Mouse (Mus musculus): ENCODE measurements at regions not wholly inside any gene's neighbourhood (a gene's known extent, or its start where the extent isn't known, plus 50 kb on each side); places are given as distances from the start of the nearest gene placed in this dataset.
A peak's percentile ranks its signal among the peaks of the same experiment; 100 is the strongest.

GRCm38 (mm10) chr12:26068685-26069008 is 346.4 kb downstream of the Rnf144a start:
- no peak for DNase-seq (ENCODE audit: low spot score)

DNA sequence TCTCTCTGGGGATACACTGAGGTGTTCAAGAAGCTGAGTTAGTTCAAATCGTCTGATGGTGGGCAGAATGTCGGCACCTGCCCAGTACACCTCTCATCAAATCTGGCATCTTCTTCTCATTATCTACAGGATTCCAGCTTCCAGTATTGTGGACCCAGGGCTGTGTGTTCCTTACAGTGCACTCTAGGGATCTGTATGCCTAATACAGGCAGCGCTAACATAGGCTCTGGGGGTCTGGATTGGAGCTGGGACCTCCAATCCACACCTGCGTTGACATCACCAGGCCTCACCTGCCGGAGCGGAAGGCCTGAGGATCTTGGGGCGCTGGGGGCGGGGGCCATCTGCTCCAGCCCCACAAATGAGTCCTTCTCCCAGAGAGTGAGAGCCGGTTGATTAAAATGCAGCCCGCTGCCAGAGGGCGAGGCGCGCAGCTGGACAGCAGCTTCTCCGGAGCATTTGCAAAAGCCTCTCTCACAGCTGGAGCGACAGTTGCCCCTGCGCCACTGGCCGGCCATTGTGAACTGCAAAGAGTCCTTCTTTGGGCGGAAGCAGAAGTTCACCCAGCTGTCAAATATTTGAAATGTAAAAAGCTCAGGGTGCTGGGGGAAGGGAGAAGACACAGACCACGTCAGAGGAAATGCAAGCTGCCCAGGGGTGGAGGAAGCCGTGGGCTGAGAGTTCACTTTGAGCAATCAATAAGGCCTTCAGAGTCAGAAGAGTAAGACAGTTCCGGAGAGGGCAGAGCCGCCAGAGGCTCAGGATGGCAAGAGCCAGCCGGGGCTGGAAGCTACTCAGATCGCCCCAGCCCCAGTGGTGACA is 347.0 kb downstream of the Rnf144a start:
- DNase-seq (ENCODE audit: low spot score) = peak; percentile 51

- DNase-seq (ENCODE audit: low spot score) = no peak
Measured at GRCm38 (mm10) chr12:26060378-26060777, 354.7 kb downstream of the Rnf144a start.

DNA sequence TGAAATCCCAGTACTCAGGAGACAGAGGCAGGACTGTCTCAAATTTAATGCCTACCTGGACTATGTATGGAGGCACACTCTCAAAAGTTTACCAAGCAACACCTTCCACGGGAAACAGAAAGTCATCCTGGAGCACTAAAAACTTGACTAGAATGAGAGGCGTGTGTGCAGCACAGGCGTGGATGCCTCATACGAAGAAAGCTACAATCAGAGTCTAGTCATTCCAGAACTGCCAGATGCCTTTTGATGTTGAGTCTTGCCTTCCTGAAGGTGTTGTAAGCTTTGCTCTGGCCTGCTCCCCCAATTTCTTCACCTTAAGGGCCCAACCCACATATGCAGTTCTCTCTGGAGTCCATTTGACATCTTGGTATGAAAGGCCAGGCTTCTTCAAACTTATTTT is 356.0 kb downstream of the Rnf144a start:
- DNase-seq (ENCODE audit: low spot score) = no peak

DNA sequence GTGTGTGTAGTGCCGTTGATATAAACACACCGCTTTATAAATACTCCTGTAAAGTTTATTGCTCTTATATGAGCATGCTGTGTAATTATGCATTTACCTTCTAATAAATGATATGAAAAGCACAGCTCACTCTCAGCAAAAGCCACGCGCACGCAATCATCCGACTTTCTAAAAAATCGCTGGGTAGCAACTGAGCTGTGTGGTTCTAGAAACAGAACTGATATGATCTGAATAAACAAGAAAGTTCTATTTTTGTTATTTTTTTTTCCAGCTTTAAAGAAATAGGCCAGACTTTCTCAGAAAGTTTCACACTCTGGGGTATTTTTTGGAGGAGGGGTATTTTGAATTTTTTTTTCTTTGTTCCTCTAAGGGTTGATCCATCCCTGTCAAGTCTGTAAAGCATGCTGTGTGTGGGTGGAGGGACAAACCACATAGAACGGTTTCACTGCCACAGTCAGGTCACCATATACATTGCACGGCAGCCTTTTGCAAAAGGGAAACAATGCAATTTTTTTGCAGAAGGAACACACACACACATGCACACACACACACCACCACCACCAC is 357.5 kb downstream of the Rnf144a start:
- peak; percentile 1 for DNase-seq (ENCODE audit: low spot score)

GRCm38 (mm10) chr12:26046991-26047390 is 368.1 kb downstream of the Rnf144a start:
- DNase-seq (ENCODE audit: low spot score) = no peak

DNA sequence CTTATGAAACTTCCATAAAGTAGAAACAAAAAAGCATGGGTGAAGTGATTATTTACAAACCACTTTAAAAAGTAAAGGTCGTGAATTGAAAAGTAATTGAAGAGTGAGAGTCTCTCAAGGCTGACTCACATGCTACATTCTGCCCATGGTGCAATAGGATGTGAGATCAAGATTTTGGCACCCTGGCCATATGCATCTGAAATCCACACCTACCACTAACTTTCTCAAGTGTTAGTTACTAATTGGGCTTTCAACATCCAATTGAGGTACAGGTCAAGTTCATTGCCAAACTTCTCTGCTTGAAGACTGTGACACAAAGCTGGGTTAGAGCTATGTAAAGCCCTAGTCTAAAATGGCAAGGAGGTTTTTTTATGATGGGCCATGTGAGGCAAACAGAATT is 369.7 kb downstream of the Rnf144a start:
- DNase-seq (ENCODE audit: low spot score) = peak; percentile 29

DNA sequence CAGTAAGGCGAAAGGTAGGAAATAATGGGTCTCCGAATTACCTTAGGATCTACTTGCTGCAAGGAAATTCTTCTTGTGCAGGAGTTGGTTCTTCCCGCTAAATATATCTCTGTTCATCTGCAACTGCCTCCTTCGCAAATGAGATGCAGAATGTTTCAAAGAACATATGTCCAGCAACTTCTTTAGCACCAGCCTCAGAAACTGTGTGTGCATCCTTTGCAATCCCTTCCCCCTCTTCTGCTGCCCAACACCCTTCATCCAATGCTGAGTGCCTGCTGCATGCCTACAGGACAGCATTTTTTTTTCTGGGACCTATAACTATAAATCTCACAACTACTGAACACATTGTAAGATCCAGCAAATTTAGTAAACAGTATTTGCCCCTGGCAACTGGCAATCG is 402.1 kb downstream of the Rnf144a start:
- DNase-seq (ENCODE audit: low spot score) = no peak

DNA sequence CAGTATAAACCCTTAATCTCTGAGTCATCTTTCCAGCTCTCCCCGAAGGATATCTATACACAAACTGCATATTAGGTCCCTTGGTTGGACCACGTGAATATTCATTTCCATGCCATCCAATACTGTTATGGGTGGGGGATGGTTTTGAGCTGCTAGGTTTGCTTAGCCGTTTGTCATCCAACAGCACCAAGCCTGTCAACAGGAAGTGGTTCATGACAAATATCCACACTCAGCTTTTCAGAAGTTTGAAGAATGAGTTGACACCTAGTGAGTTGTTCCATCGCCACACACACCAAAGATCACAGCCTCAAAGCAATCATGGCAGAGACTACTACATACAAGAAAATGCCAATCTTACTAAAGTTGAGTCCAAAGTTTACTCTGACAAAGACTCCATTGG is 421.0 kb downstream of the Rnf144a start:
- DNase-seq (ENCODE audit: low spot score) = no peak

GRCm38 (mm10) chr12:25991801-25992525 is 423.1 kb downstream of the Rnf144a start:
- no peak for DNase-seq (ENCODE audit: low spot score)

DNA sequence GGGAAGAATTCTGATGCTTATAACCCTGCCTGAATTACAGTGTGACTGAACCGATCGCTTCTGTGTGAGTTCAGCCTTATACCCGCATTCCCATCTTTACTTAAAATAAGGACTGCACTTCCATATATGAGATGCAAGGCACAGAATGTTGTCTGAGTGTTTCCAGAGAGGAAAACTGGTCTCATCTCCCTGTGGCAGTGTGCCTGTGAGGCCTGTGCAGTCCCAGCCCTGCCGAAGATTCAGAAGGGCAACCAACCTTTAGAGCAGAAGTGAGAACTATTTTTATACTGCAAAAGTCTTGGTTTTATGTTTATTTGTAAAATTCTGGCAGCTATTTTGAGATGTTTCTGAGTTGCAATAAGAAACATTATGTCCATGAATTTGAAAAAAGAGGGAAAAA is 432.5 kb downstream of the Rnf144a start:
- DNase-seq (ENCODE audit: low spot score) = no peak

GRCm38 (mm10) chr12:25978335-25978734 is 436.7 kb downstream of the Rnf144a start:
- DNase-seq (ENCODE audit: low spot score) = no peak

- peak; percentile 20 for DNase-seq (ENCODE audit: low spot score)
Measured at GRCm38 (mm10) chr12:25958584-25958983, 456.5 kb downstream of the Rnf144a start.

- no peak for DNase-seq (ENCODE audit: low spot score)
Measured at GRCm38 (mm10) chr12:25957547-25957946, 457.5 kb downstream of the Rnf144a start.

GRCm38 (mm10) chr12:25947107-25947506 is 467.9 kb downstream of the Rnf144a start:
- DNase-seq (ENCODE audit: low spot score) = no peak

DNA sequence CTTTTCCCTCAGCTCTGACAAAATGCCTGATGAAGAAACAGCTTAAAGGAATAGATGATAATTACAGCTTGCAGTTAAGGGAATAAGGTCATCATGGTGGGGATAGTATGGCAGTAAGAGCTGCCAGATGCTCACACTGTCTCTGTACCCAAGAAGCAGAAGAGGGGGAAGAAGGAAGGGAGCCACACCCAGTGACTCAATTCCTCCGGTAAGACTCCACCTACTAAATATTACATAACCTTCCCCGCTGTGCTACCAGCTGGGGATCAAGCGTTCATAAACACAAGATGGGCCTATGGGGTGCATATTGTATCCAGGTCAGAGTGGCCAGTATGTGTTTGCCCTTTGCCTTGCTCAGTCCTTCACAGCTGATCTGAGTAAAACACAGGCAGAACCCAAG is 468.9 kb downstream of the Rnf144a start:
- DNase-seq (ENCODE audit: low spot score) = no peak

GRCm38 (mm10) chr12:25938856-25939255 is 476.2 kb downstream of the Rnf144a start:
- DNase-seq (ENCODE audit: low spot score) = no peak

- DNase-seq (ENCODE audit: low spot score) = no peak
Measured at GRCm38 (mm10) chr12:25934946-25935345, 480.1 kb downstream of the Rnf144a start.

DNA sequence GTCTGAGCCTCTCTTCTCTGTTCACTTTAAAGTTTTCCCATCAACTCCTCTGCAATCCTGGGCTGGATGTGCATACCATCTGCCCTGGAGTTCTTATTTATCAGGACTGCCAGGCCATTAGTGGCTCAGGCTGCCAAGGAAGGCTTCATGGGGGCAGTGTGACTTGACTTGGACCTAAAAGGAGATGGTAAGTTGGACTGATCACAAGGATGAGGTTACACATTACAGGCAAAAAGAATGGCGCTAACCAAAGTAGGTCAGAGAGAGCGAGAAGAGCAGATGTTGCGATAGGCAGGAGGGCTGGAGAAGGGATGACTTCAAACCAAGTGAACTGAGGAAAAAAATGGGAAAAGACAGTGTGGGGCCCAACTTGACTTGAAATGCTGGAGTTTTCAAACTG is 480.5 kb downstream of the Rnf144a start:
- DNase-seq (ENCODE audit: low spot score) = no peak

GRCm38 (mm10) chr12:25926367-25926766 is 488.7 kb downstream of the Rnf144a start:
- no peak for DNase-seq (ENCODE audit: low spot score)

- DNase-seq (ENCODE audit: low spot score) = no peak
Measured at GRCm38 (mm10) chr12:25924526-25924925, 490.5 kb downstream of the Rnf144a start.

- DNase-seq (ENCODE audit: low spot score) = peak; percentile 17
Measured at GRCm38 (mm10) chr12:25923772-25924171, 491.3 kb downstream of the Rnf144a start.

DNA sequence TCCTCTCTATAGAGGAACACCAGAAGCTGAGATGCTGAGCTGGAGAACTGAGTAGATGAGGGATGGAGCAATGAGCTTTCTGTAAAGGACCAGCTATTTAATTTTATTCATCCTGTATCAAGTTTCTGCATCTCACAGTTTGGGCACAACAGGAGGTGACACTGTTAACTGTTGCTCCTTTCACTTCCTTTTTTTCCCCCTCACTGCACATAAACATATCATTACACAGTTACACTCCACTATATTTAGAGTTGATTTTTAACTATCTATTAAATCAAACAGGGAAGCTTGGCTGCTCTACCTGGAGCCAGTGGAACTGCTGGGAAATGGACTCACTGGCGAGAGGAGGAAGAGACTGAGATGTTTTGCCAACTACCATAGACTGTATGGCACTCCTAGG is 509.4 kb downstream of the Rnf144a start:
- no peak for DNase-seq (ENCODE audit: low spot score)

All from lung, postnatal 25 days (tissue).